Comparison of ENCODE assay signal across 7 mouse cellular contexts in genomic region chr8:83609086-83609485, GRCm38 (mm10). TPM values are rescaled to one million over a fixed set of nuclear protein-coding genes. Genes with fewer than 3 reads are reported as not detected.
A peak's percentile ranks its signal among the peaks of the same experiment; 100 is the strongest.
DNase-seq lines count a peak whose midpoint lies in the region; ATAC-seq lines count a peak whose summit lies in the region.

No protein-coding gene starts in this region.

- peak overlapping the region; percentile 94 for H3K4me2 ChIP-seq in limb, embryonic 13.5 days (replicated peaks)
- H3K4me2 ChIP-seq in stomach, embryonic 15.5 days, result peak overlapping the region; percentile 78

- H3K4me1 ChIP-seq in megakaryocyte, embryonic 14.5 days, result peaks cover 51% of the 10 kb centered on the region
- peaks cover 26% of the 10 kb centered on the region for H3K4me1 ChIP-seq in forebrain, embryonic 10.5 days
- peaks cover 21% of the 10 kb centered on the region for H3K4me1 ChIP-seq in limb, embryonic 13.5 days
- peaks cover 19% of the 10 kb centered on the region for H3K4me1 ChIP-seq in stomach, embryonic 15.5 days

- H3K36me3 ChIP-seq in megakaryocyte, embryonic 14.5 days (replicated peaks; ENCODE audit: low read length), result peaks cover 60% of the 10 kb centered on the region
- H3K36me3 ChIP-seq in forebrain, embryonic 10.5 days (replicated peaks), result peaks cover 46% of the 10 kb centered on the region
- peaks cover 44% of the 10 kb centered on the region for H3K36me3 ChIP-seq in limb, embryonic 13.5 days
- peaks cover 30% of the 10 kb centered on the region for H3K36me3 ChIP-seq in stomach, embryonic 15.5 days

- no peak for ATAC-seq in megakaryocyte, adult 5-6 weeks (ENCODE audit: poor library complexity, severe bottlenecking)
- no peak for ATAC-seq in limb, embryonic 13.5 days (ENCODE audit: low FRiP score, low read depth)
- no peak for ATAC-seq in stomach, embryonic 15.5 days (ENCODE audit: insufficient read depth, low FRiP score, low read depth)

- H3K9ac ChIP-seq in limb, embryonic 13.5 days, result peak overlapping the region; percentile 90
- H3K9ac ChIP-seq in stomach, embryonic 15.5 days, result peak overlapping the region; percentile 75; the same call in 1 of the 2 replicates

- peak overlapping the region; percentile 97 for H3K4me3 ChIP-seq in megakaryocyte, embryonic 14.5 days (replicated peaks)
- peak overlapping the region; percentile 85 for H3K4me3 ChIP-seq in forebrain, embryonic 10.5 days
- H3K4me3 ChIP-seq in limb, embryonic 13.5 days, result peak overlapping the region; percentile 78
- H3K4me3 ChIP-seq in stomach, embryonic 15.5 days (replicated peaks), result peak overlapping the region; percentile 89

- 42% methylated on average over 9 of the region's 9 CpGs for WGBS in forebrain, embryonic 10.5 days
- 25% methylated on average over 9 of the region's 9 CpGs for WGBS in limb, embryonic 13.5 days
- WGBS in stomach, embryonic 15.5 days, result 23% methylated on average over 9 of the region's 9 CpGs

- no peak for DNase-seq in forebrain, embryonic 10.5 days (ENCODE audit: extremely low spot score, low spot score)
- DNase-seq in right cerebral cortex, adult 18-20 months, result no peak
- DNase-seq in spleen, postnatal 10 days (ENCODE audit: low spot score in 2 of 2), result no peak

- peak overlapping the region; percentile 97 for H3K27ac ChIP-seq in forebrain, embryonic 10.5 days
- H3K27ac ChIP-seq in limb, embryonic 13.5 days, result peak overlapping the region; percentile 97; the same call in 1 of the 2 replicates
- peak overlapping the region; percentile 97 for H3K27ac ChIP-seq in stomach, embryonic 15.5 days

- H3K9me3 ChIP-seq in megakaryocyte, embryonic 14.5 days, result no peaks in the 10 kb centered on the region
- H3K9me3 ChIP-seq in forebrain, embryonic 10.5 days, result no peaks in the 10 kb centered on the region
- H3K9me3 ChIP-seq in limb, embryonic 13.5 days, result no peaks in the 10 kb centered on the region
- H3K9me3 ChIP-seq in stomach, embryonic 15.5 days, result no peaks in the 10 kb centered on the region

- no peaks in the 10 kb centered on the region for H3K27me3 ChIP-seq in megakaryocyte, embryonic 14.5 days (replicated peaks)
- no peaks in the 10 kb centered on the region for H3K27me3 ChIP-seq in forebrain, embryonic 10.5 days (ENCODE audit: poor library complexity, severe bottlenecking)
- no peaks in the 10 kb centered on the region for H3K27me3 ChIP-seq in limb, embryonic 13.5 days
- no peaks in the 10 kb centered on the region for H3K27me3 ChIP-seq in stomach, embryonic 15.5 days (replicated peaks)

RNA-seq across cellular contexts. Expression of gene Dnajb1, which starts 1.1 kb away (rescaled TPM):
- 23.3 and 30.5 TPM in 2 replicates for polyA plus RNA-seq in megakaryocyte, embryonic 14.5 days (2012; ENCODE audit: insufficient read depth, low replicate concordance)
- total RNA-seq in megakaryocyte, adult 5-6 weeks (2015), result 40.0 and 40.7 TPM in 2 replicates
- 26.4 and 34.4 TPM in 2 replicates for total RNA-seq in megakaryocyte, adult 5-6 weeks (2017)
- 65.2 and 77.8 TPM in 2 replicates for polyA plus RNA-seq in forebrain, embryonic 10.5 days (2016; fragmentation: Nextera tagmentation; extraction: Ambion mirVana)
- polyA plus RNA-seq in limb, embryonic 13.5 days (2015; fragmentation: Nextera tagmentation; extraction: Ambion mirVana), result 67.0 and 72.5 TPM in 2 replicates
- 55.1 and 62.6 TPM in 2 replicates for polyA plus RNA-seq in stomach, embryonic 15.5 days (2015; fragmentation: Nextera tagmentation; extraction: Ambion mirVana)

RNA-seq across cellular contexts. Expression of gene Tecr, which starts 1.3 kb away (rescaled TPM):
- polyA plus RNA-seq in megakaryocyte, embryonic 14.5 days (2012; ENCODE audit: insufficient read depth, low replicate concordance), result 406 and 513 TPM in 2 replicates
- total RNA-seq in megakaryocyte, adult 5-6 weeks (2015), result 282 and 314 TPM in 2 replicates
- total RNA-seq in megakaryocyte, adult 5-6 weeks (2017), result 248 and 255 TPM in 2 replicates
- polyA plus RNA-seq in forebrain, embryonic 10.5 days (2016; fragmentation: Nextera tagmentation; extraction: Ambion mirVana), result 637 and 658 TPM in 2 replicates
- polyA plus RNA-seq in limb, embryonic 13.5 days (2015; fragmentation: Nextera tagmentation; extraction: Ambion mirVana), result 578 and 605 TPM in 2 replicates
- polyA plus RNA-seq in stomach, embryonic 15.5 days (2015; fragmentation: Nextera tagmentation; extraction: Ambion mirVana), result 561 and 565 TPM in 2 replicates

RNA-seq across cellular contexts. Expression of gene Ndufb7, which starts 42.6 kb away (rescaled TPM):
- 84.7 and 511 TPM in 2 replicates for polyA plus RNA-seq in megakaryocyte, embryonic 14.5 days (2012; ENCODE audit: insufficient read depth, low replicate concordance)
- total RNA-seq in megakaryocyte, adult 5-6 weeks (2015), result 132 and 161 TPM in 2 replicates
- 205 and 227 TPM in 2 replicates for total RNA-seq in megakaryocyte, adult 5-6 weeks (2017)
- 342 and 357 TPM in 2 replicates for polyA plus RNA-seq in forebrain, embryonic 10.5 days (2016; fragmentation: Nextera tagmentation; extraction: Ambion mirVana)
- polyA plus RNA-seq in limb, embryonic 13.5 days (2015; fragmentation: Nextera tagmentation; extraction: Ambion mirVana), result 282 and 290 TPM in 2 replicates
- 330 and 333 TPM in 2 replicates for polyA plus RNA-seq in stomach, embryonic 15.5 days (2015; fragmentation: Nextera tagmentation; extraction: Ambion mirVana)

RNA-seq across cellular contexts. Expression of gene Gipc1, which starts 43.4 kb away (rescaled TPM):
- 306 and 351 TPM in 2 replicates for polyA plus RNA-seq in megakaryocyte, embryonic 14.5 days (2012; ENCODE audit: insufficient read depth, low replicate concordance)
- 15.4 and 16.4 TPM in 2 replicates for total RNA-seq in megakaryocyte, adult 5-6 weeks (2015)
- 18.9 and 25.4 TPM in 2 replicates for total RNA-seq in megakaryocyte, adult 5-6 weeks (2017)
- polyA plus RNA-seq in forebrain, embryonic 10.5 days (2016; fragmentation: Nextera tagmentation; extraction: Ambion mirVana), result 220 and 227 TPM in 2 replicates
- polyA plus RNA-seq in limb, embryonic 13.5 days (2015; fragmentation: Nextera tagmentation; extraction: Ambion mirVana), result 163 and 167 TPM in 2 replicates
- polyA plus RNA-seq in stomach, embryonic 15.5 days (2015; fragmentation: Nextera tagmentation; extraction: Ambion mirVana), result 183 and 191 TPM in 2 replicates

RNA-seq across cellular contexts. Expression of gene Ptger1, which starts 57.4 kb away (rescaled TPM):
- polyA plus RNA-seq in megakaryocyte, embryonic 14.5 days (2012; ENCODE audit: insufficient read depth, low replicate concordance), result 0.45 and 0.73 TPM in 2 replicates
- total RNA-seq in megakaryocyte, adult 5-6 weeks (2015), result 0.07 TPM in 1 of 2 replicates, not detected in the other
- 1.7 and 2.2 TPM in 2 replicates for total RNA-seq in megakaryocyte, adult 5-6 weeks (2017)
- polyA plus RNA-seq in forebrain, embryonic 10.5 days (2016; fragmentation: Nextera tagmentation; extraction: Ambion mirVana), result 0.37 and 0.52 TPM in 2 replicates
- polyA plus RNA-seq in limb, embryonic 13.5 days (2015; fragmentation: Nextera tagmentation; extraction: Ambion mirVana), result 0.89 and 1.2 TPM in 2 replicates
- polyA plus RNA-seq in stomach, embryonic 15.5 days (2015; fragmentation: Nextera tagmentation; extraction: Ambion mirVana), result 4.4 and 5.4 TPM in 2 replicates
